Mouse (Mus musculus): ENCODE results near the gene 2010300C02Rik.

- TF ChIP-seq CTCF (IDR thresholded peaks at IDR 0.05; ENCODE audit: insufficient read depth, low read length) (no peak), POLR2A (IDR thresholded peaks at IDR 0.05; ENCODE audit: borderline replicate concordance, extremely low read depth, low read depth, low read length) (no peak)
These were observed 24.2 kb downstream of the 2010300C02Rik start for GRCm38 (mm10) chr1:37695732-37696131.

Data from lung, adult 2 months (tissue).